Mouse (Mus musculus): ENCODE measurements around the gene Kat5. TPM values are rescaled to one million over a fixed set of nuclear protein-coding genes. Genes with fewer than 3 reads are reported as not detected.

The Kat5 gene
- polyA plus RNA-seq, 1 experiment: 139 TPM

GRCm38 (mm10) chr19:5621884-5622283 lies 11.8 kb upstream of the Kat5 start:
- DNase-seq: no peak
- WGBS: 71% methylated on average over 5 of the region's 5 CpGs
- no peak overlapping the region for H3K4me3 ChIP-seq (replicated peaks; ENCODE audit: insufficient read depth, low read depth, low read length)

GRCm38 (mm10) chr19:5620007-5620406 lies 10.0 kb upstream of the Kat5 start:
- H3K4me3 ChIP-seq (replicated peaks; ENCODE audit: insufficient read depth, low read depth, low read length): no peak overlapping the region
- 80% methylated on average over 4 of the region's 4 CpGs for WGBS
- DNase-seq: no peak
- TF ChIP-seq CTCF (IDR thresholded peaks at IDR 0.05; ENCODE audit: borderline replicate concordance, insufficient read depth, low read depth, low read length) (no peak), POLR2A (IDR thresholded peaks at IDR 0.05; ENCODE audit: borderline replicate concordance, insufficient read depth, low read length) (no peak)
- no peak overlapping the region for H3K27ac ChIP-seq (ENCODE audit: insufficient read depth, low read length)
- no peaks in the 10 kb centered on the region for H3K27me3 ChIP-seq (ENCODE audit: control insufficient read depth, insufficient read depth, low read length)
- H3K4me1 ChIP-seq (ENCODE audit: control insufficient read depth, insufficient read depth, low read length): no peaks in the 10 kb centered on the region

More at GRCm38 (mm10) chr19:5621884-5622283, 11.8 kb upstream of the Kat5 start:
- H3K27me3 ChIP-seq (ENCODE audit: control insufficient read depth, insufficient read depth, low read length): no peaks in the 10 kb centered on the region
- TF ChIP-seq CTCF (IDR thresholded peaks at IDR 0.05; ENCODE audit: borderline replicate concordance, insufficient read depth, low read depth, low read length): no peak
- no peak for TF ChIP-seq POLR2A (IDR thresholded peaks at IDR 0.05; ENCODE audit: borderline replicate concordance, insufficient read depth, low read length)
- no peak overlapping the region for H3K27ac ChIP-seq (ENCODE audit: insufficient read depth, low read length)
- H3K4me1 ChIP-seq (ENCODE audit: control insufficient read depth, insufficient read depth, low read length): no peaks in the 10 kb centered on the region

- Histone ChIP-seq H3K27ac (ENCODE audit: insufficient read depth, low read length) (no peak overlapping the region), H3K4me3 (replicated peaks; ENCODE audit: insufficient read depth, low read depth, low read length) (no peak overlapping the region), H3K4me1 (ENCODE audit: control insufficient read depth, insufficient read depth, low read length) (no peaks in the 10 kb centered on the region), H3K27me3 (ENCODE audit: control insufficient read depth, insufficient read depth, low read length) (no peaks in the 10 kb centered on the region)
- DNase-seq: no peak
- WGBS: 55% methylated on average over 2 of the region's 2 CpGs
- TF ChIP-seq POLR2A (IDR thresholded peaks at IDR 0.05; ENCODE audit: borderline replicate concordance, insufficient read depth, low read length) (no peak), CTCF (IDR thresholded peaks at IDR 0.05; ENCODE audit: borderline replicate concordance, insufficient read depth, low read depth, low read length) (no peak)
These were observed 4.9 kb upstream of the Kat5 start for GRCm38 (mm10) chr19:5614953-5615352.

GRCm38 (mm10) chr19:5612762-5613411 lies 2.9 kb upstream of the Kat5 start:
- no peak overlapping the region for H3K27ac ChIP-seq (ENCODE audit: insufficient read depth, low read length)
- H3K4me1 ChIP-seq (ENCODE audit: control insufficient read depth, insufficient read depth, low read length): peaks cover 10% of the 10 kb centered on the region
- WGBS: 73% methylated on average over 3 of the region's 3 CpGs

GRCm38 (mm10) chr19:5611973-5612372 lies 1.9 kb upstream of the Kat5 start:
- Histone ChIP-seq H3K27me3 (ENCODE audit: control insufficient read depth, insufficient read depth, low read length) (no peaks in the 10 kb centered on the region), H3K4me1 (ENCODE audit: control insufficient read depth, insufficient read depth, low read length) (peaks cover 10% of the 10 kb centered on the region), H3K27ac (ENCODE audit: insufficient read depth, low read length) (no peak overlapping the region), H3K4me3 (replicated peaks; ENCODE audit: insufficient read depth, low read depth, low read length) (no peak overlapping the region)
- no peak for DNase-seq
- TF ChIP-seq CTCF (IDR thresholded peaks at IDR 0.05; ENCODE audit: borderline replicate concordance, insufficient read depth, low read depth, low read length): no peak
- TF ChIP-seq POLR2A (IDR thresholded peaks at IDR 0.05; ENCODE audit: borderline replicate concordance, insufficient read depth, low read length): no peak
- WGBS: 90% methylated on average over 1 of the region's 1 CpGs

More at GRCm38 (mm10) chr19:5612762-5613411, 2.9 kb upstream of the Kat5 start:
- no peak for TF ChIP-seq POLR2A (IDR thresholded peaks at IDR 0.05; ENCODE audit: borderline replicate concordance, insufficient read depth, low read length)
- H3K27me3 ChIP-seq (ENCODE audit: control insufficient read depth, insufficient read depth, low read length): no peaks in the 10 kb centered on the region
- H3K4me3 ChIP-seq (replicated peaks; ENCODE audit: insufficient read depth, low read depth, low read length): no peak overlapping the region
- DNase-seq: no peak

- Histone ChIP-seq H3K27me3 (ENCODE audit: control insufficient read depth, insufficient read depth, low read length) (no peaks in the 10 kb centered on the region), H3K4me1 (ENCODE audit: control insufficient read depth, insufficient read depth, low read length) (peaks cover 11% of the 10 kb centered on the region), H3K27ac (ENCODE audit: insufficient read depth, low read length) (peak overlapping the region; percentile 36; the same call in 1 of the 2 replicates), H3K4me3 (replicated peaks; ENCODE audit: insufficient read depth, low read depth, low read length) (peak overlapping the region; percentile 86)
- no peak for DNase-seq
- WGBS: 37% methylated on average over 10 of the region's 10 CpGs
- no peak for TF ChIP-seq CTCF (IDR thresholded peaks at IDR 0.05; ENCODE audit: borderline replicate concordance, insufficient read depth, low read depth, low read length)
- TF ChIP-seq POLR2A (IDR thresholded peaks at IDR 0.05; ENCODE audit: borderline replicate concordance, insufficient read depth, low read length): no peak
These were observed 878 bp downstream of the Kat5 start for GRCm38 (mm10) chr19:5609171-5609546.

GRCm38 (mm10) chr19:5608707-5609106 lies 1.3 kb downstream of the Kat5 start:
- H3K4me1 ChIP-seq (ENCODE audit: control insufficient read depth, insufficient read depth, low read length): peaks cover 15% of the 10 kb centered on the region
- H3K27me3 ChIP-seq (ENCODE audit: control insufficient read depth, insufficient read depth, low read length): no peaks in the 10 kb centered on the region
- DNase-seq: no peak
- TF ChIP-seq POLR2A (IDR thresholded peaks at IDR 0.05; ENCODE audit: borderline replicate concordance, insufficient read depth, low read length) (no peak), CTCF (IDR thresholded peaks at IDR 0.05; ENCODE audit: borderline replicate concordance, insufficient read depth, low read depth, low read length) (no peak)
- 93% methylated on average over 13 of the region's 13 CpGs for WGBS
- H3K4me3 ChIP-seq (replicated peaks; ENCODE audit: insufficient read depth, low read depth, low read length): peak overlapping the region; percentile 86
- no peak overlapping the region for H3K27ac ChIP-seq (ENCODE audit: insufficient read depth, low read length)

GRCm38 (mm10) chr19:5607705-5608410 lies 2.2 kb downstream of the Kat5 start:
- Histone ChIP-seq H3K4me3 (replicated peaks; ENCODE audit: insufficient read depth, low read depth, low read length) (no peak overlapping the region), H3K27me3 (ENCODE audit: control insufficient read depth, insufficient read depth, low read length) (no peaks in the 10 kb centered on the region), H3K27ac (ENCODE audit: insufficient read depth, low read length) (no peak overlapping the region), H3K4me1 (ENCODE audit: control insufficient read depth, insufficient read depth, low read length) (peaks cover 22% of the 10 kb centered on the region)
- TF ChIP-seq CTCF (IDR thresholded peaks at IDR 0.05; ENCODE audit: borderline replicate concordance, insufficient read depth, low read depth, low read length) (no peak), POLR2A (IDR thresholded peaks at IDR 0.05; ENCODE audit: borderline replicate concordance, insufficient read depth, low read length) (no peak)
- DNase-seq: peak in 1 of 2 experiments; percentile 24
- WGBS: 88% methylated on average over 26 of the region's 26 CpGs
